ENCODE assay signal across 17 mouse cellular contexts in the genomic region with DNA sequence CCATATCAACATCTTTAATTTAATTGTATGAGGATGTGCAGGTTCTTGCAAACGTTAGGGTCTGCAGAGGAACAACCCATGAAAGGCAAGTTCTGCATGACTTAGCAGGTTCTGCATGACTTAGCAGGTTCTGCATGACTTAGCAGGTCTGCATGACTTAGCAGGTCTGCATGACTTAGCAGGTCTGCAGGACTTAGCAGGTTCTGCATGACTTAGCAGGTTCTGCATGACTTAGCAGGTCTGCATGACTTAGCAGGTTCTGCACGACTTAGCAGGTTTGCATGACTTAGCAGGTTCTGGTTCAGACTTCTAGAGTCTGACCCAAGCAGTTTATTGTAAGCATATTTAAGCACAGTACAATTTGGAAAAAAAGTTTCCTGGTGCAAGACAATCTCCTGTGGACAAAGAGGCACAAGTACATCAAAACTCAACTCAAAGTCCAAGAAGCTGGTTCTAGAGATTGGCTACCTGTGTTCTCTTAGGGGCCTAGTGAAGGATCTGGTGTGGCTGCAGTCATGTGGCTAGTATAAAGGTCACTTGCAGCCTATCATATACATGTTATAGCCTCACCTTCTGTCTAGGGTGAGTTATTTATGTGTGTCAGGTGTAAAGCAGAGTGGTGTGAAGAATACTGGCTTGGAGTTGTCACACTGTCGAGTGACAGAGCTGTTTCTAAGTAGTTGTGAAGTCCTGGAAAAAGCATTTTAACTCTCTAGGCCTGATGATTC. TPM values are rescaled to one million over a fixed set of nuclear protein-coding genes. Genes with fewer than 3 reads are reported as not detected.
DNase-seq lines count a peak whose midpoint lies in the region; ATAC-seq lines count a peak whose summit lies in the region.
"Had no signal": no experiment of that assay in that cellular context is flagged by ENCODE, and none has a peak within 500 bp of the region (broad histone marks: within the 10 kb centered on the region; RNA-seq: fewer than 3 reads in every experiment).

No protein-coding gene starts in this region.

- H3K9me3 ChIP-seq in megakaryocyte, embryonic 14.5 days: peaks cover 5% of the 10 kb centered on the region; the same call in 1 of the 2 replicates
- H3K9me3 ChIP-seq in forebrain, embryonic 14.5 days (replicated peaks; ENCODE audit: control insufficient read depth, low read length): no peaks in the 10 kb centered on the region
- H3K9me3 ChIP-seq: heart, embryonic 15.5 days; hindbrain, embryonic 13.5 days; limb, embryonic 13.5 days; stomach, embryonic 15.5 days had no signal

- 40% methylated on average over 3 of the region's 3 CpGs for WGBS in forebrain, embryonic 14.5 days

- peaks cover 25% of the 10 kb centered on the region for H3K4me1 ChIP-seq in megakaryocyte, embryonic 14.5 days
- no peaks in the 10 kb centered on the region for H3K4me1 ChIP-seq in forebrain, embryonic 14.5 days (ENCODE audit: control insufficient read depth, insufficient read depth, low read length)
- H3K4me1 ChIP-seq: heart, embryonic 15.5 days; hindbrain, embryonic 13.5 days; limb, embryonic 13.5 days; stomach, embryonic 15.5 days had no signal

- H3K4me2 ChIP-seq in forebrain, embryonic 14.5 days (ENCODE audit: low read length): no peak overlapping the region
- H3K4me2 ChIP-seq: heart, embryonic 15.5 days; hindbrain, embryonic 13.5 days; limb, embryonic 13.5 days; stomach, embryonic 15.5 days had no signal

- peak; percentile 42 for DNase-seq in A20 (ENCODE audit: low read depth, low spot score)
- peak; percentile 35 for DNase-seq in Muller cell, postnatal 12 days (ENCODE audit: inconsistent ontology term)
- DNase-seq in frontal cortex, postnatal 14 days (ENCODE audit: low spot score in 2 of 2): no peak
- no peak for DNase-seq in urinary bladder, postnatal 10 days (ENCODE audit: low spot score)
- no peak for DNase-seq in ovary, adult 18-20 months (ENCODE audit: low spot score)
- no peak for DNase-seq in forebrain, embryonic 14.5 days (ENCODE audit: low spot score)
- DNase-seq: adrenal gland, postnatal 14 days; kidney, adult 9 months; midbrain, embryonic 14.5 days; thymus, postnatal 36 days had no signal

- peaks cover 2% of the 10 kb centered on the region for H3K27me3 ChIP-seq in megakaryocyte, embryonic 14.5 days (replicated peaks)
- H3K27me3 ChIP-seq in forebrain, embryonic 14.5 days (replicated peaks; ENCODE audit: control insufficient read depth, insufficient read depth, low read length): no peaks in the 10 kb centered on the region
- H3K27me3 ChIP-seq: heart, embryonic 15.5 days; hindbrain, embryonic 13.5 days; limb, embryonic 13.5 days; stomach, embryonic 15.5 days had no signal

- H3K9ac ChIP-seq in forebrain, embryonic 14.5 days (ENCODE audit: low read length): no peak overlapping the region
- H3K9ac ChIP-seq: heart, embryonic 15.5 days; hindbrain, embryonic 13.5 days; limb, embryonic 13.5 days; stomach, embryonic 15.5 days had no signal

- H3K36me3 ChIP-seq in megakaryocyte, embryonic 14.5 days (replicated peaks; ENCODE audit: low read length): no peaks in the 10 kb centered on the region
- no peaks in the 10 kb centered on the region for H3K36me3 ChIP-seq in forebrain, embryonic 14.5 days (ENCODE audit: control insufficient read depth, insufficient read depth, low read length)
- H3K36me3 ChIP-seq: heart, embryonic 15.5 days; hindbrain, embryonic 13.5 days; limb, embryonic 13.5 days; stomach, embryonic 15.5 days had no signal

- peak; percentile 53 to 67; a peak in 3 of 4 replicates for ATAC-seq in hematopoietic stem cell, adult 5-6 weeks (replicated peaks in 1 of 2; ENCODE audit: insufficient read depth in 1 of 2, low FRiP score in 2 of 2, low TSS enrichment in 1 of 2, low read depth in 1 of 2, poor library complexity in 2 of 2, severe bottlenecking in 2 of 2)
- no peak for ATAC-seq in forebrain, embryonic 14.5 days
- ATAC-seq: lung, postnatal 0 days had no signal

- no peak overlapping the region for H3K27ac ChIP-seq in forebrain, embryonic 14.5 days (ENCODE audit: low read depth, low read length)
- H3K27ac ChIP-seq: heart, embryonic 15.5 days; hindbrain, embryonic 13.5 days; limb, embryonic 13.5 days; stomach, embryonic 15.5 days had no signal

- peak overlapping the region; percentile 7 for H3K4me3 ChIP-seq in megakaryocyte, embryonic 14.5 days (replicated peaks)
- no peak overlapping the region for H3K4me3 ChIP-seq in forebrain, embryonic 14.5 days (ENCODE audit: low read depth, low read length)
- H3K4me3 ChIP-seq: heart, embryonic 15.5 days; hindbrain, embryonic 13.5 days; limb, embryonic 13.5 days; stomach, embryonic 15.5 days had no signal

RNA-seq across cellular contexts. Expression of a gene that starts 50.5 kb away (rescaled TPM):
- 432 and 477 TPM in 2 replicates for total RNA-seq in hematopoietic stem cell, adult 5-6 weeks (2017)
- 22.2 and 25.0 TPM in 2 replicates for polyA plus RNA-seq in megakaryocyte, embryonic 14.5 days (2012; ENCODE audit: insufficient read depth, low replicate concordance)
- polyA plus RNA-seq in forebrain, embryonic 14.5 days (2014; fragmentation: Nextera tagmentation; extraction: Ambion mirVana): 256 and 281 TPM in 2 replicates

Comparison
In these comparisons a context has a peak if more than half of its experiments do, and no peak if none do; other contexts are left out.
1. DNase-seq: peak in A20 (single experiment) and Muller cell, postnatal 12 days (single experiment); none in frontal cortex, postnatal 14 days (0 of 2), urinary bladder, postnatal 10 days (single experiment), ovary, adult 18-20 months (single experiment) and forebrain, embryonic 14.5 days (single experiment).